Mouse (Mus musculus) MEL (cell line): ENCODE measurements around the gene Sox11. TPM values are rescaled to one million over a fixed set of nuclear protein-coding genes. Genes with fewer than 3 reads are reported as not detected.

Experiments used
- DNase-seq: peaks from one replicate; pipeline ENCODE4 v3.0.0; 2011; ENCODE audit warnings: low read depth, low spot score
- H3K27ac ChIP-seq: 2 replicates; pipeline ENCODE4 v1.5.1; 2012; ENCODE audit warnings: low read depth, mild to moderate bottlenecking, control low read depth, low read length, moderate library complexity; ENCODE audit not compliant: control insufficient read depth
- H3K27me3 ChIP-seq, 2 experiments: fragments of 150-350 bp in 1 of 2; sonication (generic) in 1 of 2; 2 replicates each; pipeline ENCODE4 v1.6.1; 2012; ENCODE audit warnings: low read length in 2 of 2, mild to moderate bottlenecking in 2 of 2, improper control_type of control experiment in 1 of 2, moderate library complexity in 1 of 2; ENCODE audit not compliant: insufficient read depth in 2 of 2, control insufficient read depth in 1 of 2
- H3K36me3 ChIP-seq, 2 experiments: 2 replicates each; pipeline ENCODE4 v1.6.1; 2012 to 2014; ENCODE audit warnings: low read length in 2 of 2, improper control_type of control experiment in 1 of 2, inconsistent platforms in 1 of 2, mild to moderate bottlenecking in 1 of 2; ENCODE audit not compliant: insufficient read depth in 2 of 2, control insufficient read depth in 1 of 2
- H3K4me1 ChIP-seq, 2 experiments: fragments of 150-350 bp in 1 of 2; sonication (generic) in 1 of 2; 2 replicates each; pipeline ENCODE4 v1.6.1; 2012; ENCODE audit warnings: low read length in 2 of 2, improper control_type of control experiment in 1 of 2, mild to moderate bottlenecking in 1 of 2; ENCODE audit not compliant: insufficient read depth in 2 of 2, control insufficient read depth in 1 of 2
- H3K4me3 ChIP-seq, 2 experiments: fragments of 150-350 bp in 1 of 2; sonication (generic) in 1 of 2; 2 replicates each; pipeline ENCODE4 v1.5.1; 2012; ENCODE audit warnings: low read depth in 2 of 2, low read length in 2 of 2, mild to moderate bottlenecking in 2 of 2, moderate library complexity in 2 of 2, control low read depth in 1 of 2, improper control_type of control experiment in 1 of 2; ENCODE audit not compliant: control insufficient read depth in 1 of 2, insufficient read depth in 1 of 2
- H3K79me2 ChIP-seq: 2 replicates; pipeline ENCODE4 v1.6.1; 2012; ENCODE audit warnings: mild to moderate bottlenecking, low read length, moderate library complexity; ENCODE audit not compliant: control insufficient read depth, poor library complexity, insufficient read depth
- H3K9ac ChIP-seq: 2 replicates; pipeline ENCODE4 v1.6.1; 2012; ENCODE audit warnings: low read depth, mild to moderate bottlenecking, control low read depth, low read length, moderate library complexity; ENCODE audit not compliant: control insufficient read depth, poor library complexity, severe bottlenecking
- H3K9me3 ChIP-seq: fragments of 150-350 bp; sonication (generic); replicated peaks from 2 replicates; pipeline ENCODE4 v1.6.1; 2012; ENCODE audit warnings: mild to moderate bottlenecking, low read length, improper control_type of control experiment, moderate library complexity; ENCODE audit not compliant: insufficient read depth
- BHLHE40 ChIP-seq: IDR thresholded peaks from 2 replicates; pipeline ENCODE4 v1.6.1; 2012; ENCODE audit warnings: low read depth, mild to moderate bottlenecking, inconsistent platforms, low read length, improper control_type of control experiment, borderline replicate concordance
- CHD1 ChIP-seq: IDR thresholded peaks from 2 replicates; pipeline ENCODE4 v1.6.1; 2012; ENCODE audit warnings: low read depth, mild to moderate bottlenecking, inconsistent platforms, low read length, improper control_type of control experiment
- CHD2 ChIP-seq: IDR thresholded peaks from 2 replicates; pipeline ENCODE4 v1.6.1; 2011; ENCODE audit warnings: low read length, improper control_type of control experiment
- CTCF ChIP-seq, 3 experiments: IDR thresholded peaks in 2 of 3; conservative IDR thresholded peaks in 1 of 3; 2 replicates each; pipeline ENCODE4 v1.5.1; 2011 to 2012; ENCODE audit warnings: low read length in 3 of 3, low read depth in 2 of 3, mild to moderate bottlenecking in 2 of 3, improper control_type of control experiment in 1 of 3, inconsistent platforms in 1 of 3, mixed read lengths in 1 of 3, moderate library complexity in 1 of 3; ENCODE audit not compliant: control insufficient read depth in 1 of 3, insufficient read depth in 1 of 3, poor library complexity in 1 of 3, severe bottlenecking in 1 of 3
- E2F4 ChIP-seq: IDR thresholded peaks from 2 replicates; pipeline ENCODE4 v1.6.1; 2011; ENCODE audit warnings: low read depth, low read length, improper control_type of control experiment, borderline replicate concordance
- ELF1 ChIP-seq: IDR thresholded peaks from 2 replicates; pipeline ENCODE4 v1.6.1; 2014; ENCODE audit warnings: low read depth, mild to moderate bottlenecking, inconsistent platforms, low read length, improper control_type of control experiment, moderate library complexity
- EP300 ChIP-seq, 2 experiments: IDR thresholded peaks; 2 replicates each; pipeline ENCODE4 v1.6.1; 2011; ENCODE audit warnings: improper control_type of control experiment in 2 of 2, low read length in 2 of 2, low read depth in 1 of 2, mild to moderate bottlenecking in 1 of 2
- ETS1 ChIP-seq: IDR thresholded peaks from 2 replicates; pipeline ENCODE4 v1.6.1; 2012; ENCODE audit warnings: low read depth, mild to moderate bottlenecking, inconsistent platforms, low read length, improper control_type of control experiment, moderate library complexity
- GABPA ChIP-seq: IDR thresholded peaks from 2 replicates; pipeline ENCODE4 v1.6.1; 2012; ENCODE audit warnings: low read depth, mild to moderate bottlenecking, inconsistent platforms, low read length, improper control_type of control experiment, moderate library complexity
- GATA1 ChIP-seq: IDR thresholded peaks from 2 replicates; pipeline ENCODE4 v1.6.1; 2011; ENCODE audit warnings: low read depth, low read length, improper control_type of control experiment
- KAT2A ChIP-seq: conservative IDR thresholded peaks from 2 replicates; pipeline ENCODE4 v1.6.1; 2012; ENCODE audit warnings: low read depth, low read length, improper control_type of control experiment, inconsistent platforms
- MAFK ChIP-seq: IDR thresholded peaks from 2 replicates; pipeline ENCODE4 v1.6.1; 2011; ENCODE audit warnings: low read depth, mild to moderate bottlenecking, low read length, improper control_type of control experiment, borderline replicate concordance
- MAX ChIP-seq: IDR thresholded peaks from 2 replicates; pipeline ENCODE4 v1.6.1; 2011; ENCODE audit warnings: low read length, improper control_type of control experiment
- MAZ ChIP-seq: IDR thresholded peaks from 2 replicates; pipeline ENCODE4 v1.6.1; 2012; ENCODE audit warnings: low read depth, mild to moderate bottlenecking, inconsistent platforms, low read length, improper control_type of control experiment
- MEF2A ChIP-seq: IDR thresholded peaks from 2 replicates; pipeline ENCODE4 v1.6.1; 2014; ENCODE audit warnings: low read depth, mild to moderate bottlenecking, inconsistent platforms, low read length, improper control_type of control experiment; ENCODE audit not compliant: poor library complexity, insufficient replicate concordance, severe bottlenecking; ENCODE audit errors: extremely low read depth
- MXI1 ChIP-seq: IDR thresholded peaks from 2 replicates; pipeline ENCODE4 v1.6.1; 2011; ENCODE audit warnings: mild to moderate bottlenecking, low read depth, low read length, improper control_type of control experiment
- MYB ChIP-seq: IDR thresholded peaks from 2 replicates; pipeline ENCODE4 v1.6.1; 2011; ENCODE audit warnings: mild to moderate bottlenecking, low read depth, low read length, improper control_type of control experiment
- NELFE ChIP-seq: IDR thresholded peaks from 2 replicates; pipeline ENCODE4 v1.6.1; 2011; ENCODE audit warnings: low read depth, low read length, improper control_type of control experiment
- NRF1 ChIP-seq: IDR thresholded peaks from 2 replicates; pipeline ENCODE4 v1.6.1; 2014; ENCODE audit warnings: low read depth, mild to moderate bottlenecking, inconsistent platforms, low read length, improper control_type of control experiment, moderate library complexity; ENCODE audit not compliant: poor library complexity, insufficient read depth, severe bottlenecking
- POLR2A ChIP-seq, 2 experiments: IDR thresholded peaks; 2 replicates each; pipeline ENCODE4 v1.6.1; 2011 to 2012; ENCODE audit warnings: low read length in 2 of 2, mild to moderate bottlenecking in 2 of 2, control low read depth in 1 of 2, improper control_type of control experiment in 1 of 2, low read depth in 1 of 2, moderate library complexity in 1 of 2; ENCODE audit not compliant: control insufficient read depth in 1 of 2, insufficient read depth in 1 of 2, poor library complexity in 1 of 2
- POLR2AphosphoS2 ChIP-seq: IDR thresholded peaks from 2 replicates; pipeline ENCODE4 v1.6.1; 2011; ENCODE audit warnings: low read length, improper control_type of control experiment
- POLR2AphosphoS5 ChIP-seq: IDR thresholded peaks from 2 replicates; pipeline ENCODE4 v1.6.1; 2012; ENCODE audit warnings: low read depth, borderline replicate concordance, mild to moderate bottlenecking, inconsistent platforms, low read length, moderate library complexity, mixed read lengths
- RAD21 ChIP-seq: IDR thresholded peaks from 2 replicates; pipeline ENCODE4 v1.6.1; 2011; ENCODE audit warnings: mild to moderate bottlenecking, low read depth, low read length, improper control_type of control experiment
- RCOR1 ChIP-seq: IDR thresholded peaks from 2 replicates; pipeline ENCODE4 v1.6.1; 2012; ENCODE audit warnings: low read depth, mild to moderate bottlenecking, inconsistent platforms, low read length, improper control_type of control experiment
- SMC3 ChIP-seq: IDR thresholded peaks from 2 replicates; pipeline ENCODE4 v1.6.1; 2011; ENCODE audit warnings: low read depth, low read length, improper control_type of control experiment
- UBTF ChIP-seq: IDR thresholded peaks from 2 replicates; pipeline ENCODE4 v1.6.1; 2012; ENCODE audit warnings: low read depth, mild to moderate bottlenecking, inconsistent platforms, low read length, improper control_type of control experiment, moderate library complexity, borderline replicate concordance; ENCODE audit not compliant: insufficient read depth
- USF2 ChIP-seq, 2 experiments: IDR thresholded peaks; 2 replicates each; pipeline ENCODE4 v1.6.1; 2011 to 2012; ENCODE audit warnings: improper control_type of control experiment in 2 of 2, low read length in 2 of 2, borderline replicate concordance in 1 of 2, inconsistent platforms in 1 of 2, low read depth in 1 of 2, mild to moderate bottlenecking in 1 of 2; ENCODE audit not compliant: insufficient read depth in 1 of 2
- ZKSCAN1 ChIP-seq: IDR thresholded peaks from 2 replicates; pipeline ENCODE4 v1.6.1; 2012; ENCODE audit warnings: low read depth, mild to moderate bottlenecking, inconsistent platforms, low read length, improper control_type of control experiment, moderate library complexity
- ZMIZ1 ChIP-seq: IDR thresholded peaks from 2 replicates; pipeline ENCODE4 v1.6.1; 2012; ENCODE audit warnings: low read depth, mild to moderate bottlenecking, inconsistent platforms, low read length, improper control_type of control experiment, moderate library complexity
- ZNF384 ChIP-seq: IDR thresholded peaks from 2 replicates; pipeline ENCODE4 v1.6.1; 2012; ENCODE audit warnings: low read depth, mild to moderate bottlenecking, inconsistent platforms, low read length, improper control_type of control experiment
- polyA plus RNA-seq, 2 experiments: library from polyadenylated mRNA; stranded (reverse) in 1 of 2; unstranded in 1 of 2; fragments of >175 nt in 1 of 2; fragments of >200 nt in 1 of 2; gene quantifications; 2 replicates each; pipeline versions ENCODE4 v1.2.1 to v1.2.4; 2012; ENCODE audit warnings: low replicate concordance in 2 of 2, low read depth in 1 of 2; ENCODE audit not compliant: insufficient read length in 2 of 2, insufficient read depth in 1 of 2, missing spikeins in 1 of 2
- total RNA-seq: library from RNA; depleted of rRNA; stranded (reverse); fragments of 300-350 nt; gene quantifications from 2 replicates; pipeline ENCODE4 v1.2.3, GENCODE M21; 2012

Gene Sox11
- total and polyA plus RNA-seq, 3 experiments: not detected

DNA sequence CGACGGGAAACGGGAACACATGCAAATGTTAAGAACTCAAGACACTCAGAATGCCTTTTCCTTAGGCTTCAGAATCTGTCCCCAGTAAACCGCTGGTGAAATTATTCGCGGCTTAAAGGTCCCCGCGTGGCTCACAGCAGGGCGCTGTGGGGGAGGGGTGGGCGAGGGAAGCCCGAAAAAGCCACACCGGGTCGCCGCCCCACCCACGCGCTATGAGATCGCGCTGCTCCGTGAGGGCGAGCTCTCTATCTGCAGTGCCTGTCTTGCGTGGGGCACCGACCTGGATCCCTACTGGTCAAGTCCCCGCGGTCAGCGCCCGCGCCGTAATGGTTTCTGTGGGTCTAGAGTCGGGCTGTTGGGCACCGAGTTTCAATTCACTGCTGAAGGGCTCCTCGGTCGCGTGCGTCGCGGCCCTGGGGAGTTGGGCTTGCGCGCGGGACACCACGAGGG, 3.6 kb downstream of the Sox11 start:
- no peak for DNase-seq
- no peak overlapping the region for H3K27ac ChIP-seq
- no peaks in the 10 kb centered on the region for H3K9me3 ChIP-seq
- H3K4me3 ChIP-seq: no peak overlapping the region
- no peaks in the 10 kb centered on the region for H3K27me3 ChIP-seq
- no peaks in the 10 kb centered on the region for H3K36me3 ChIP-seq
- no peaks in the 10 kb centered on the region for H3K4me1 ChIP-seq
- H3K9ac ChIP-seq: no peak overlapping the region
- TF ChIP-seq KAT2A (no peak), ZMIZ1 (no peak), NELFE (no peak), CHD1 (no peak), USF2 (IDR thresholded peaks at IDR 0.05; ENCODE audit: borderline replicate concordance in 1 of 2, insufficient read depth in 1 of 2, low read depth in 1 of 2, low read length in 2 of 2) (no peak), SMC3 (no peak), GATA1 (no peak), RAD21 (no peak), MYB (no peak), EP300 (IDR thresholded peaks at IDR 0.05; ENCODE audit: low read depth in 1 of 2, low read length in 2 of 2) (no peak), ETS1 (no peak), CHD2 (no peak), ZKSCAN1 (no peak), POLR2A (IDR thresholded peaks at IDR 0.05; ENCODE audit: control insufficient read depth in 1 of 2, insufficient read depth in 1 of 2, low read depth in 1 of 2, low read length in 2 of 2, poor library complexity in 1 of 2) (no peak), UBTF (no peak), ELF1 (no peak), MAZ (no peak), GABPA (no peak), CTCF (IDR thresholded peaks at IDR 0.05 in 2 of 3, conservative IDR thresholded peaks at IDR 0.05 in 1 of 3; ENCODE audit: control insufficient read depth in 1 of 3, insufficient read depth in 1 of 3, low read depth in 2 of 3, low read length in 3 of 3, poor library complexity in 1 of 3, severe bottlenecking in 1 of 3) (no peak)
- no peaks in the 10 kb centered on the region for H3K79me2 ChIP-seq

- TF ChIP-seq POLR2AphosphoS2: no peak
- TF ChIP-seq MYB: no peak
- no peak for TF ChIP-seq UBTF
- TF ChIP-seq ZMIZ1: no peak
- TF ChIP-seq POLR2A (IDR thresholded peaks at IDR 0.05; ENCODE audit: control insufficient read depth in 1 of 2, insufficient read depth in 1 of 2, low read depth in 1 of 2, low read length in 2 of 2, poor library complexity in 1 of 2): no peak
- TF ChIP-seq MAZ: no peak
- no peak for TF ChIP-seq RAD21
- TF ChIP-seq E2F4: no peak
- TF ChIP-seq MEF2A: no peak
- TF ChIP-seq ZNF384: no peak
- no peak for TF ChIP-seq RCOR1
- TF ChIP-seq MAFK: no peak
- TF ChIP-seq POLR2AphosphoS5: no peak
- no peak for TF ChIP-seq BHLHE40
- TF ChIP-seq ETS1: no peak
- no peak for TF ChIP-seq MXI1
- no peak for TF ChIP-seq GATA1
- TF ChIP-seq NRF1: no peak
- no peak for TF ChIP-seq MAX
- TF ChIP-seq ZKSCAN1: no peak
- H3K79me2 ChIP-seq: no peaks in the 10 kb centered on the region
- no peaks in the 10 kb centered on the region for H3K4me1 ChIP-seq
- no peaks in the 10 kb centered on the region for H3K9me3 ChIP-seq
- no peak overlapping the region for H3K4me3 ChIP-seq
- H3K9ac ChIP-seq: no peak overlapping the region
- H3K27me3 ChIP-seq: no peaks in the 10 kb centered on the region
- H3K27ac ChIP-seq: no peak overlapping the region
- no peak for DNase-seq
- H3K36me3 ChIP-seq: no peaks in the 10 kb centered on the region
These were observed 4.3 kb downstream of the Sox11 start for GRCm38 (mm10) chr12:27338116-27338515.
